16 mouse cellular contexts compared by ENCODE assay signal in the genomic region with DNA sequence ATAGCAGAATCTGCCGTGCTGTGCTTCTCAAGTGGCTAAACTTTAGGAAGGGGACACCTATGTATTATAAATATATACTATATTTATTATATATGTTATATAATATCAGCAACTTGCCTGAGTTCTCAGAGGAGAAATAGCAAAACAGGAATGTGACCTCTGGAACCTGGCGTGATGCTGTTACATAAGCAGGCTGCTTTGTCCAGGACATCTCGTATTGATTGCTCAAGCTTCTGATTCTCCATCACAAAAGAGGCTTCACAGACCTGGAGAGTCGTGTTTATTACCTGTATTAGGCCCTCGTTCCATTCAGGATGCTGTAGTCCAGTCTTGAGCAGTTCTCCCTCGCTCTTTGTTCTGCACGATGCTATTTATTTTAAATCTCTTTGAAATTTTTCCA.
"Had no signal": no experiment of that assay in that cellular context is flagged by ENCODE, and none has a peak within 500 bp of the region (broad histone marks: within the 10 kb centered on the region; RNA-seq: fewer than 3 reads in every experiment).

No protein-coding gene starts in this region.

- H3K9me3 ChIP-seq: limb, embryonic 12.5 days; liver, embryonic 13.5 days; midbrain, embryonic 10.5 days; midbrain, embryonic 15.5 days; neural tube, embryonic 13.5 days had no signal

- ATAC-seq: hindbrain, postnatal 0 days; midbrain, embryonic 15.5 days had no signal

- H3K9ac ChIP-seq: limb, embryonic 12.5 days; liver, embryonic 13.5 days; lung, embryonic 14.5 days; midbrain, embryonic 15.5 days; neural tube, embryonic 13.5 days had no signal

- H3K4me3 ChIP-seq: left cerebral cortex, adult 2 months; limb, embryonic 12.5 days; liver, embryonic 13.5 days; midbrain, embryonic 10.5 days; midbrain, embryonic 15.5 days; neural tube, embryonic 13.5 days had no signal

- H3K27ac ChIP-seq: hindbrain, postnatal 0 days; kidney, postnatal 0 days; left cerebral cortex, adult 2 months; limb, embryonic 12.5 days; midbrain, embryonic 10.5 days; midbrain, embryonic 15.5 days; neural tube, embryonic 13.5 days had no signal

- DNase-seq: liver, embryonic 13.5 days; lung, embryonic 14.5 days; lung, postnatal 10 days; lung, postnatal 4 days; retina, postnatal 1 day; right cerebral cortex, postnatal 4 days; spleen, adult 18-20 months; thymus, adult 18-20 months; thymus, postnatal 14 days had no signal

- H3K27me3 ChIP-seq: limb, embryonic 12.5 days; liver, embryonic 13.5 days; midbrain, embryonic 15.5 days; neural tube, embryonic 13.5 days had no signal

- H3K4me2 ChIP-seq: limb, embryonic 12.5 days; liver, embryonic 13.5 days; lung, embryonic 14.5 days; midbrain, embryonic 15.5 days; neural tube, embryonic 13.5 days had no signal

- H3K36me3 ChIP-seq: limb, embryonic 12.5 days; liver, embryonic 13.5 days; midbrain, embryonic 10.5 days; midbrain, embryonic 15.5 days; neural tube, embryonic 13.5 days had no signal
